Mouse (Mus musculus) testis, postnatal 10 days (tissue): ENCODE results near the gene Glmn.
A peak's percentile ranks its signal among the peaks of the same experiment; 100 is the strongest.

Experiments used
- DNase-seq: peaks from one replicate; pipeline ENCODE4 v3.0.0; 2021; ENCODE audit warnings: low spot score

Gene Glmn

GRCm38 (mm10) chr5:107597301-107598077, at the start of gene Glmn, which contains the start of gene Rpap2:
Gene Glmn (minus strand): TSS chr5:107597888.
Gene Rpap2 (plus strand): TSS chr5:107597373.
- DNase-seq, result peak; percentile 90

DNA sequence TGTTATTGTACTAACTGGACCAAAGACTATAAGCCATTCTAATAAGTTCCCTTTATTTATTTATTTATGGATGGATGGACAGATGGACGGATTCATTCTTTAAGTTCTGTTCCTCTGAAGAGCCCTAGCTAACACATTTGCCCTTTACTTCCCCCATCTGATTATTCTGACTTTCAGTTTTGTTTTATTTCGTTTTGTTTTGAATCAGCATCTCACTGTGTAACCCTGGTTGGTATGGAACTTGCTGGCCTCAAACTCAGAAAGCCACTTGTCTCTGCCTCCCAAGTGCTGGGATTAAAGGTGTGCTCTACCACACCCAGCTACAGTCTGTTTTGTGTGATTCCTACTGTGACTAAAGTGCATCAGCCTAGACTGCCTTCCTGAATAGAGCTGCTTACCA, 48.2 kb upstream of the Glmn start:
- DNase-seq, result no peak

GRCm38 (mm10) chr5:107644595-107644994, 46.9 kb upstream of the Glmn start:
- no peak for DNase-seq

DNA sequence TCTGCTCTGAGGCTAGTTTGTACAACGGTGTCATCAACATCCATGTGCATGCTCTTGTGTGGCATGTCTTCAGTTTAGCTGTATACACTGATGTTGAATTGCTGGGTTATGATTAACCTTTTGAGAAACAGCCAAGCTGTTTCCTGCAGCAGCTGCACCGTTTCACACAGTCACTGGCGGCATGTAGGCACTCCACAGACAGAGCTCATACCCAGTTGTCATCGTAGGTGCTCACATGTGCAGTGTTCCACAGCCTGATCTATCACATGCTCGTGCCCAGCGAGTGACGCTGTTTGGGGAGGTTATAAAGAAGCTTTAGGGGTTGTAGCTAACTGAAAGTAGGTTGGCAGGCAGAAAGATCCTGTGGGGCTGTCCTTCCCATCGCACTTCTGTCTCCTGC, 40.7 kb upstream of the Glmn start:
- DNase-seq, result no peak

GRCm38 (mm10) chr5:107637106-107637505, 39.4 kb upstream of the Glmn start:
- DNase-seq, result no peak

- DNase-seq, result no peak
Measured at GRCm38 (mm10) chr5:107633651-107634050, 36.0 kb upstream of the Glmn start.

- no peak for DNase-seq
Measured at GRCm38 (mm10) chr5:107621327-107621726, 23.6 kb upstream of the Glmn start.

GRCm38 (mm10) chr5:107617986-107618385, 20.3 kb upstream of the Glmn start:
- no peak for DNase-seq

DNA sequence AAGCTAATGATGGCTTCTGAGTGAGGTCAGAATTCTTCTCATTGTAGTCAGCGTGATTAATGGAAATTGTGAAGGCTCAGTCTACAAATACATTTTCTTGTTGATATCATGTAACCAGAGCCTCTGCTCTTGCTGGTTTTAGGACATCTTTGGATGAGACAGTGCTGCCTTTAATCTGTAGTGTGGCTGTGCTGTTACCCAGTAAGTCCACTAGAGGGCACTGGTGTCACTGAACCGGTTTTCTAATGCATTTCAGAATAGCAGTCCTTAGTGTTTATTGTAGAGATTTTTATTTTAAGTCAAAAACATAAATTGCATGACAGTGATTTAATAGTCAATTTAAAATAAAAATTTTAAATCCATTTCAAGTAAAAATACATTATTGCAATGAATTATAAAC, 13.5 kb upstream of the Glmn start:
- peak; percentile 54 for DNase-seq

DNA sequence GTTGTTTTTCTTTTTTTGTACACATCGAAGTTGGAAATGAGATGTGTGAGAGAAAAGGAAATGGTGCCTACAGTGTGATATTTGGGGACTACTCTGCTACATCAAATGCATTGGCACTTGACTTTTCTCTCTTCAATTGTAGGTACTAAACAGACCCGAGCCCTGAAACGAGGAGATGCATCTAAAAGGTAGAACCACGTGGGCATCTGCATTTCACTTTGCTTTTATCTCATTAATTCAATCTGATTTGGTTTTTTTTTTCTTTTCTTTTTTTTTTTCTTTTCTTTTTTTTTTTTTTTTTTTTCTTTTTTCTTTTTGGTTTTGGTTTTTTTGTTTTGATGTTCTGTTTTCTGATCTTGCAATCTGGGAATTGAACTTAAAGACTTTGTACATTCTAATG, 692 bp upstream of the Glmn start:
- no peak for DNase-seq

DNA sequence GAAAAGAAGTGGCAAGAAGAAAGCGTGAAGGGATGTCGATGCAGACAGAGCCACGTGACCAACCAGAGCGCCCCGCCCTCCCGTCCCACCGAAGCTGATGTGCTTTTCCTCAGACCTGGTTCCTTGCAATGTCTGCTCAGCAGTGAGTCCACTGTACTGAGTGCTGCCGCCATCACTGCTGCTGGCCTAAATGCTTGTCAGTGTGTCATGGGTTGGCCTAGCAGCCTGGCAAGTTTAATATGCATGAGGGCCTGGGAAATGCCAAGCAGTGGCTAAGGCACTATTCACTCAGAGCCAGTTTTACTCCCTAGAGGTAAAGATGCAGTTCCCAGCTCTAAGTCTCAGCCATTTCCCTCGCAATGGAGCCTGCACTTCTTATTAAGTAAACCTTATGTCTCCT, 28.5 kb downstream of the Glmn start:
- no peak for DNase-seq

- no peak for DNase-seq
Measured at GRCm38 (mm10) chr5:107556969-107557368, 40.7 kb downstream of the Glmn start.

- no peak for DNase-seq
Measured at GRCm38 (mm10) chr5:107554336-107554735, 43.4 kb downstream of the Glmn start.

GRCm38 (mm10) chr5:107548444-107548843, 49.2 kb downstream of the Glmn start:
- no peak for DNase-seq

GRCm38 (mm10) chr5:107547955-107548354, 49.7 kb downstream of the Glmn start:
- no peak for DNase-seq

- no peak for DNase-seq
Measured at GRCm38 (mm10) chr5:107545927-107546326, 51.8 kb downstream of the Glmn start.

DNA sequence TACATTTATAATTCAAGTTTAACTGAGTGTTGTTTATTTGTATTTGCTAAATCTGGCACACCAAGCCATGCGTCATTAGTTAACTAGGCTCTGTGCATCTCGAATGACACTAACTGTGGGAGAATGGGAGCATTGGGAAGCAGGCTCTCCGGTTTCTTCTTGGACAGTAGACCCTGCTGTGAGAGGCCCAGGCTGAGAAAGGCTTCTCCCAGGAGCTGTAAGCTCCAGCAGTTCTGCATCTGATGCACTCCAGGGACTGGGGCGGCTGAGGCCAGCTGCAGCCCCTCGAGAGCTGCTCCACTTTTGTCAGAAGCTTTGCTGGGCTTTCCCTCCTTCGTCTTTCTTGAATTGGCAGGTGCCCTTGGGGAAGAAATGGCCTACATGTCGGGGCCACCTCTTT, 56.0 kb downstream of the Glmn start:
- DNase-seq, result no peak

DNA sequence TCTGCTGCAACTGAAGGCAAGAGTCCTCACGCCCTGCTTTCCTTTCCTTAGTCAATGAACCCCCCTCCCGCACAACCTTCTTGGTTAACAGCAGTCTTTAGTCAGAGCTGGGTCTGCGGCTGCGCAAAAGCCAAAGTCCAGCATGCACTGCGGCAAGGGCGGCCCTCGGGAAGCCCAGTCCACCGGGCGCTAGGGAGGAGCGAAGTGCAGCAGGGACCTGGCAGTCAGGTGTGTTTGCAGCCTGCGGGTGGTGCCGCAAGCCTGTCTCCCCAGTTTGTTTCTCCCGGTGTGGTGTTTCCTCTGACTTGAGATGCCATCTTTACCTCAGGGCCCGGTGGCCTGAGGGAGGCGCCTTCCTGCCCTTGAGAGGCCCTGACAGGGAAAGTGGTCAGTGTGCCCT, 63.1 kb downstream of the Glmn start, which contains the start of gene 1700028K03Rik:
Gene 1700028K03Rik (plus strand): TSS at position 129 of the 400 bp plus-strand sequence.
- DNase-seq, result peak; percentile 50

GRCm38 (mm10) chr5:107533590-107533989, 64.1 kb downstream of the Glmn start:
- DNase-seq, result no peak

DNA sequence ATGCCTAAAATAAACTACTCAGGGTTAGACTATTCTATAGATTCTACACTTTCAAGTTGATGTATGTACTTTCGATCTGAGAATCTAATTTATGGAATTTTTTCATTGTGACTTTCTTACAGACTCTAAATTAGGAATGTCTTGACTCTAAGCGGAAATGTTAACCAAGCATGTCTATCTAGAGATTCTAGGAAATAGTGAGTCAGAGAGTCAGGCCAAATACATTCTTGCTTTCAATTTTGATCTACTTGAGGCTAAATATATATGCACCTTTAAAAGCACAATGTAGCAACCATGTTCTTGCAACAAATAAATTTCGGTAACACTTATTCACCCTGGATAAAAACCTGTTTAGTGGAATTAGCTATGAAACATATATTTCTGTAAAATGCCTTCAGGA, 68.8 kb downstream of the Glmn start:
- DNase-seq, result no peak

DNA sequence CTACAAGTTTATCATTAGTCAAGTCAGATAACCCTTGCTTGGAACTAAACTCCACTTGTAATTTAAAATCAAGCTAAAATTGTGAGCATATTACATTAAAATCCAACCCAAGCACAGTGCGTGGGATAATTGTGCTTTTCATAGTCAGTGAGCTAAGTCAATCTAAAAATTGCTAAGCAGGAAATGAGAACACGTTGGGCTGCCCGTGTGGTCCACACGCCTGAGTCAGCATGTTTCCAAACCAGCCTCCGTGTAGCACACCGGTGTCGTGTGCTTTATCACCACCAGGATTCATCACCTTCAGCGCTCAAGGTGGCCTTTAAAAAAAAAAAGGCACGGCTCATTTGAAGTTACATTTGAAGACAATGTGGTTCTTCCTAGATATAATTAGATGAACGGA, 73.4 kb downstream of the Glmn start:
- no peak for DNase-seq

GRCm38 (mm10) chr5:107521897-107522296, 75.8 kb downstream of the Glmn start:
- no peak for DNase-seq

DNA sequence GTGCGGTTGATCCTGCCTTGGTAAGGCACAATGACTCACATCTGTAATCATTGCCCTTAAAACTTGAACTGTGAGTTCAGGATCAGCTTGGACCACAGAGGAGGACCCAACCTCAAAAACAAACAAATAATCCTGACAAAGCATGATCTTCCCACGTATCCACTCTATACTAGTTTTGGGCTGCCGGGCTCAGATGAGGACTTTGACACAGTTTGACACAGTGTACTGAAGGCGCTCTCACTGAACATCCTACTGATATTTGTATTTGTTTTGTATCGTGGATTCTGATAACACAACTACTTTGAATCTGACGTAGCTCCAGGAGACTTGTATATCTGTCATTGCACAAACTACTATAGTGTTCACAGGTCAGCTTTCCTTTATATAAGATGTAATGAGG, 76.3 kb downstream of the Glmn start:
- no peak for DNase-seq

DNA sequence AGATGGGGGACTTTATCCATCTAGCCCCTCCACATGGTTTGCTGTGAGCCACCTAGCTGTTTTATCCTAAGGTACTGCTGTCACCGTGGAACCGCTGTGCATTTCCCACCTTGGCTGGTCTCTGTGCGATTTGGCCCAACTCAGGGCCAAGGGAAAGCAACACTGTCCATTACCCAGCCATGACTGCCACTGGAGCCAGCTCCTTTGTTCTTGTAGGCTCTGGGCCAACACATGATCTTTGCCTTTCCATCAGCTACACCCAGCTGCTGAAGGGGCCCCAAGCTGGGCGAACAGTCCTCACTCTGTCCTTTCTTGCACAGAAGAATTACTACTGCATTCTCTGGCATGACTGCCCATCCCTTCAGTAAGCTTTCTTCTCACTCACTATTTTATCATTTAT, 79.1 kb downstream of the Glmn start:
- DNase-seq, result no peak
